Mouse (Mus musculus) B cell, adult 2 months (primary cell): ENCODE measurements around the gene Gm29644.
"Not testable (repeated sequence)": the region's sequence is repeated elsewhere in the genome, so short reads cannot be mapped to it uniquely, and the experiment has no call there.

Source experiments
- DNase-seq, 2 experiments: peaks; one replicate each; pipeline ENCODE4 v3.0.0; 2022

The Gm29644 gene

DNA sequence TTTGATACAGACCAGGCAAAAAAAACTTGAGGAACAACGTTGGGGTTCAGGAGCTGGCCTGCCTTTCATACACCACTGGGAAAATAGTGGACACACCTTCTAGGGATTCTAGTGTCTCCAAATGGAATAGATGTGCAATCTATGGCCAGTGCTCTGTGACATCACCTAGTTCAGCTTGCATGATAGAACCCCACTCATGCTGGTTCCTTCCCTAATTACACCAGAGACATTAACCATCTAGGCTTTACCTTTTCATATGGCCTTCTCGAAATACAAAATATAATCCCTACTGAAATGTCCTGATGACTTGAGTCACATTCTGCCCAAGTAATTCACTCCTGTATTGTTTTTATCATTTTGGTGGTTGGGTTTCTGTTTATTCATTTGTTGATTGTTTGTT is at the start of gene Gm29644, which contains the start of gene Gm29423:
TSS of gene Gm29644 (minus strand) at position 157 of the 400 bp plus-strand sequence.
TSS of gene Gm29423 (minus strand) at position 101 of the 400 bp plus-strand sequence.
- DNase-seq, result not testable (repeated sequence)

- not testable (repeated sequence) for DNase-seq
Observed at GRCm38 (mm10) chrY:70273542-70273941, 29.6 kb downstream of the Gm29644 start, which contains the start of gene Gm21118. TSS of gene Gm21118 (minus strand) at chrY:70273642.
